Mouse (Mus musculus) spleen, adult 2 months (tissue): Measurements from ENCODE around the gene Flrt1.

Source experiments
- CTCF ChIP-seq: fragments of 200-500 bp; IDR thresholded peaks from 2 replicates; pipeline ENCODE4 v1.5.1; 2011; ENCODE audit warnings: mild to moderate bottlenecking, inconsistent platforms; ENCODE audit not compliant: insufficient read depth, insufficient read length, insufficient replicate concordance; ENCODE audit errors: extremely low read depth
- POLR2A ChIP-seq: fragments of 200-500 bp; IDR thresholded peaks from 2 replicates; pipeline ENCODE4 v1.6.1; 2011; ENCODE audit warnings: low read depth, low read length, inconsistent platforms

DNA sequence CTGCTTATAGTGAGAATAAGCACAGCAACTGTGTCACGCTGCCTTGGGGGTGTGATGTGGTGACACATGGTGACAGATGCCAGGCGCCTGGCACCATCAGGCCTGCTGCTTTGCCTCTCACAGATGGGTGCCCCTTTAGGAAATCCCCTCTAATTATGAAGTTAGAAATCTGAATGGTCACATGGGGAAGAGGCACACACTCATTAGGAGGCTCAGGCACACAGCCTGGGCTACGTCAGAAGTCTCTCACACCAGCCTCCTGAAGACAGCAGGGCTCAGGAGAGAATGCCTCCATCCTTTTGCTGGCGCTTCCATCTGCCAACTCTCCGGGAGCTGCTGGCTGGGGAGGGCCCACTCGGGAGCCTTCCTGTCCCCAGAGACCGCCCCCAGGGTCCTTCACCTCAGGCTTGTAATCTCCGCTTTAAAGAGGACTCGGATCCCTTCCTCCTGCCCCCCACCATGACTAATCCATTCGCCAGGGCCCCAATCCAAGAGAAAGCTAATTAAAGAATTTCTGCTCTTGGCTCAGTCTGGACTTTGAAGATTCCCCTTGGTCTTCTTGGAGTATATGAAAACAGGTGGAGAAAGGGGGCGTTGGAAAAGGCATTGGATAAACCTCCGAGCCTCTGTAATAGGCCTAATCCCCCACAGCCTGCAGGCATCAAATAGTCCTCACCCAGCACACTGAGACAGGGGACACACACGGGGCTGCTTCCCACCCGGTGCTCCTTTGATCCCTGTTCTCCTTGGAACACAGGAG is 22.3 kb downstream of the Flrt1 start:
- no peak for TF ChIP-seq POLR2A
- TF ChIP-seq CTCF, result no peak
